Mouse (Mus musculus): ENCODE results near the gene Casp8ap2.

Gene Casp8ap2

GRCm38 (mm10) chr4:32668291-32668690 lies 53.0 kb downstream of the Casp8ap2 start:
- DNase-seq (ENCODE audit: low spot score in 2 of 2): no peak

- DNase-seq (ENCODE audit: low spot score in 2 of 2): no peak
Measured at GRCm38 (mm10) chr4:32669825-32670224, 54.6 kb downstream of the Casp8ap2 start.

- DNase-seq (ENCODE audit: low spot score in 2 of 2): no peak
Measured at GRCm38 (mm10) chr4:32674025-32674424, 58.8 kb downstream of the Casp8ap2 start.

- DNase-seq (ENCODE audit: low spot score in 2 of 2): no peak
Measured at GRCm38 (mm10) chr4:32677471-32677870, 62.2 kb downstream of the Casp8ap2 start.

GRCm38 (mm10) chr4:32680843-32681242 lies 65.6 kb downstream of the Casp8ap2 start:
- no peak for DNase-seq (ENCODE audit: low spot score in 2 of 2)

GRCm38 (mm10) chr4:32682471-32682870 lies 67.2 kb downstream of the Casp8ap2 start:
- no peak for DNase-seq (ENCODE audit: low spot score in 2 of 2)

- DNase-seq (ENCODE audit: low spot score in 2 of 2): no peak
Measured at GRCm38 (mm10) chr4:32683061-32683582, 67.9 kb downstream of the Casp8ap2 start.
